Mouse (Mus musculus) G1E (cell line): ENCODE measurements around the gene Tmprss9. TPM values are rescaled to one million over a fixed set of nuclear protein-coding genes. Genes with fewer than 3 reads are reported as not detected.
A peak's percentile ranks its signal among the peaks of the same experiment; 100 is the strongest.

Source experiments
- ATAC-seq: 2 replicates; pipeline ENCODE4 v1.8.0; 2016; ENCODE audit warnings: mild to moderate bottlenecking; ENCODE audit not compliant: insufficient number of reproducible peaks, poor library complexity, low FRiP score, severe bottlenecking; ENCODE audit errors: extremely low read depth
- DNase-seq: peaks from one replicate; pipeline ENCODE4 v3.0.0; 2012; ENCODE audit warnings: low spot score
- H3K27me3 ChIP-seq: 2 replicates; pipeline ENCODE4 v1.6.1; 2012; ENCODE audit warnings: mild to moderate bottlenecking, low read length, inconsistent platforms; ENCODE audit not compliant: insufficient read depth
- H3K36me3 ChIP-seq: replicated peaks from 2 replicates; pipeline ENCODE3; 2012; ENCODE audit warnings: mild to moderate bottlenecking, inconsistent platforms
- H3K4me1 ChIP-seq: 2 replicates; pipeline ENCODE4 v1.6.1; 2012; ENCODE audit warnings: low read depth, low read length, inconsistent platforms, mixed read lengths; ENCODE audit not compliant: insufficient read depth
- H3K4me3 ChIP-seq: 2 replicates; pipeline ENCODE4 v1.5.1; 2012; ENCODE audit warnings: low read depth, mild to moderate bottlenecking, inconsistent platforms, low read length, moderate library complexity, mixed read lengths
- H3K9me3 ChIP-seq: replicated peaks from 2 replicates; pipeline ENCODE4 v1.6.1; 2012; ENCODE audit warnings: inconsistent platforms
- CTCF ChIP-seq: IDR thresholded peaks from 2 replicates; pipeline ENCODE4 v1.5.1; 2012; ENCODE audit warnings: low read depth, low read length, inconsistent platforms, mixed read lengths
- GATA1 ChIP-seq: IDR thresholded peaks from 2 replicates; pipeline ENCODE4 v1.6.1; 2012; ENCODE audit warnings: borderline replicate concordance, low read length, inconsistent platforms, mixed read lengths
- GATA2 ChIP-seq: IDR thresholded peaks from 2 replicates; pipeline ENCODE4 v1.6.1; 2012; ENCODE audit warnings: low read depth, low read length, inconsistent platforms, borderline replicate concordance
- POLR2AphosphoS5 ChIP-seq: IDR thresholded peaks from 2 replicates; pipeline ENCODE4 v1.6.1; 2012; ENCODE audit warnings: low read depth, low read length, inconsistent platforms; ENCODE audit not compliant: insufficient replicate concordance
- TAL1 ChIP-seq: conservative IDR thresholded peaks from 2 replicates; pipeline ENCODE4 v1.6.1; 2012; ENCODE audit warnings: low read depth, low read length, inconsistent platforms, mixed read lengths
- polyA plus RNA-seq: library from polyadenylated mRNA; stranded (reverse); fragments of >175 nt; gene quantifications from 2 replicates; pipeline ENCODE4 v1.2.3, GENCODE M21; 2012
- total RNA-seq, 2 experiments: library from RNA; stranded (forward) in 1 of 2; stranded (reverse) in 1 of 2; fragments of 200-1000 nt in 1 of 2; fragments of >200 nt in 1 of 2; fragmentation: Nextera tagmentation in 1 of 2; gene quantifications; 2 replicates each; pipeline ENCODE4 v1.2.3; 2014 to 2017

Tmprss9 gene
- total and polyA plus RNA-seq, 3 experiments = 0.02 to 0.05 TPM; not detected in 1

DNA sequence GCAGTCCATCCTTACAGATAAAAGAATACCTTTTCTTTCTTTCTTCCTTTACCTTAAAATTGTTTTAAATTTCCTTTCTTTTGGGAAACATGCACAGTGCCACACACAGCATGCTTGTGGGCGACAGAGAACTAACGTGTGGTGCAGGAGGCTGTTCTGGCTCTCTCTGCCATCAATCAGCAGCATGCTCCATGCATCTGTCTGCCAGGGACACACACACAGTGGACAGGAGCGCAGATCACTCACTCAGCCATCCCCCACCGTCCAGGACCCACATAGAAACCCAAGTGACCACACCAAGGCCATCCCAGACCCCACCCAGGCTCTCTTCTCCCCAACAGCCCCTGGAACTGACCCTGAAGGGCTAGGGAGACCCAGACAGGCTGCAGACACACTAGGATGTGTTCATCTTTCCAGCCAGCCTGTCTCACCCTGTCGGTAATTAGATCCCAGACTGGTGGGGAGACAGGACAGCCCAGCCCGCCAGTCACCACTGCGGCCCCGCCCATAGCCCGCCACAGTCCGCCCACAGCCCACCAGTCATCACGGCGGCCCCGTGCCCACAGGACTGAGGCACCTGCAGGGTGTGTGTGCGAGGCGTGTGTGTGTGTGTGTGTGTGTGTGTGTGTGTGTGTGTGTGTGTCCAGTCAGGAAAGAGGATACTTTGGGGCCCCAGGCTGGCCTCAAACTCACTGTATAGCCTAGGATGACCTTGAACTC is 67.3 kb downstream of the Tmprss9 start:
- no peak for TF ChIP-seq GATA2
- no peak for TF ChIP-seq CTCF
- no peak for TF ChIP-seq GATA1
- TF ChIP-seq POLR2AphosphoS5 = no peak
- no peak for TF ChIP-seq TAL1
- ATAC-seq (no peak), DNase-seq (peak; percentile 52)
- H3K9me3 ChIP-seq = no peaks in the 10 kb centered on the region
- no peaks in the 10 kb centered on the region for H3K36me3 ChIP-seq
- peak overlapping the region; percentile 70; the same call in 1 of the 2 replicates for H3K4me3 ChIP-seq
- peaks cover 87% of the 10 kb centered on the region for H3K27me3 ChIP-seq
- H3K4me1 ChIP-seq = peaks cover 53% of the 10 kb centered on the region

DNA sequence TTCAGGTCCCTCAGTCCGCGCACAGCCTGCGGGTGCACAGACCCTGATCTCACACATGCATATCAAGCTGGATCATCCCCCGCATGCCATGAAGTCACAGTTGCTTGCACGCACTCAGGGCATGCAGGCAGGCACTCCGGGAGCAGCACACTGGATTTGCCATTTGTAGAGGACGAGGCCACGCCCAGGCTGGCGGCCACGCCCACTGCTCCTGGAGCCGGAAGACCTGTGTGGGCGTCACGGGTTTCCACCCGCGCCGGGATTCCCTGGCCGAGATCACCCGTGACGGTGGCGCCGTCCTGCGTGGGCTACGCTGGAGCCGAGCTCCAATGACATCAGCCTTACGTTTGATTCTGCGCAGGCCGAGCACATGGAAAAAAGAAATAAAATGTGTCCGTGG is 68.0 kb downstream of the Tmprss9 start:
- Histone ChIP-seq H3K36me3 (no peaks in the 10 kb centered on the region), H3K4me1 (peaks cover 47% of the 10 kb centered on the region), H3K4me3 (peak overlapping the region; percentile 70), H3K9me3 (no peaks in the 10 kb centered on the region), H3K27me3 (peaks cover 80% of the 10 kb centered on the region)
- DNase-seq = peak; percentile 72
- ATAC-seq = peak; percentile 40; the same call in 1 of the 2 replicates
- TF ChIP-seq CTCF (no peak), GATA2 (no peak), TAL1 (no peak), GATA1 (no peak), POLR2AphosphoS5 (no peak)

DNA sequence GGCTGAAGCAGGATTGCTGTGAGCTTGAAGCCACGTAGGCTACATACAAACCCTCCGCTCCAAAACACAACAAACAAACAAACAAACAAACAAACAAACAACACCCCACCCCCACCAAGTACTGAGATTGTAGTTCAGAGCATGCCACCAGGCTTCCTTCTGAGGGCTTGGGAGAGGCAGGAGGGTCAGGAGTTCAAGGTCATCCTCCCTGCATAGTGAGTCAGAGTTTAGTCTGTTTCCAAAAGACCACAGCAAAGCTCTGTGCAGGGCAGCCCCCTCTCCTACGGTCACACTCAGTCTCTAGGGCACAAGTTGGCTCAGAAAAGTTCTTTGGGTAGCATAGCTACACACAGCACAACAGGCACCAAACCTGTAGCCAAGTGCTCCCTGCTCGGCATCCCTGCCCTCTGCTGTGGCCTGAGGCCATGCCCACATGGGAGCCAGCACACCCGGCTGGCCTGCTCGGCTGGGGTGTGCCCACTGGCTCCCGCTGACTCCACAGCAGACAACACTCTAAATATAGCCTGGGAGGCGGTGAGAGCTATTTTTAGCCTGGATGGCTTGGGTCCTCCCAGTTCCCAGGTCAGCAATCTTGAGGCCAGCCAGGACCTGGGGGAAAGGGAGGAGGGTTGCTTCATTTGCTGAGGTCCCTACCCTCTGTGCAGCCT is 68.8 kb downstream of the Tmprss9 start:
- Histone ChIP-seq H3K4me3 (no peak overlapping the region), H3K27me3 (peaks cover 80% of the 10 kb centered on the region), H3K9me3 (no peaks in the 10 kb centered on the region), H3K4me1 (peaks cover 45% of the 10 kb centered on the region), H3K36me3 (no peaks in the 10 kb centered on the region)
- no peak for ATAC-seq
- DNase-seq = no peak
- TF ChIP-seq CTCF (no peak), POLR2AphosphoS5 (no peak), GATA1 (no peak), GATA2 (no peak), TAL1 (no peak)

DNA sequence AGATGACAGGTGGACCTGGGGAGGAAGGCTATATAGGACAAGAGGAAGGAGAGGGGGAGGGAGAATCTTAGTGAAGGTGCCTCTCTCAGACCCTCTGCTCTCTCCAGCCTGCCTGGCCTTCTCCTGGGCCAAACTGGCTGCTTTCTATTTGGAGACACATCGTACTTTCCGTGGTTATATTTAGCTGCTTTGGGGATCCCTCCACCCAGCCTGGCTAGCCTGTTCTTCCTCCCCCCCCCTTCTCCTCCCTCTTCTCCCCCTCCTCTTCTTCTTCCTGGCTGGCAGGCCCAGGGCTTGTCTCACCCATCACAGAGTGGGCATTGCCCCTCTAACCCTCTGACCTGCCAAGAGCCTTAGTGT is 69.3 kb downstream of the Tmprss9 start:
- no peak for DNase-seq
- H3K36me3 ChIP-seq = no peaks in the 10 kb centered on the region
- TF ChIP-seq GATA2 (no peak), CTCF (no peak), POLR2AphosphoS5 (no peak), GATA1 (no peak), TAL1 (no peak)
- no peak for ATAC-seq
- peaks cover 43% of the 10 kb centered on the region for H3K4me1 ChIP-seq
- H3K4me3 ChIP-seq = no peak overlapping the region
- peaks cover 77% of the 10 kb centered on the region for H3K27me3 ChIP-seq
- no peaks in the 10 kb centered on the region for H3K9me3 ChIP-seq

DNA sequence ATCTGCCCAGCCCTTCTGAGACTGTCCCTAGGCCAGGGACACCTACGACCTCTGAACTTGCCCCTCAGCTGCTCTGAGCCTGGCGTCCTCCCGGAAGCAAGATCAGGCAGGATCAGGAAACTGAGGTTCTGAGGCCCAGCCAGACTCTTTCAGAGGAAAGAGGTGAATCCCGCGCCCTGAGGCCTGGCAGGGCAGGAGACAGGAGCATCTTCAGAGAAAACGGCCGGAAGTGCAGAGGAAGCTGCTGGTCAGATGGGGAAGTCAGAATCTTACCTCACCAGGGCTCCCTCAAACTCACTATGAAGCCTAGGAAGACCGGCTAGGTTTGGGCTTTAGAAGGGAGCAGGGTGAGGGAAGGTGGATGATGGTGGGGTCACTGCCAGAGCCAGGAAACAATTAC is 71.3 kb downstream of the Tmprss9 start:
- Histone ChIP-seq H3K27me3 (peaks cover 69% of the 10 kb centered on the region), H3K4me1 (peaks cover 32% of the 10 kb centered on the region), H3K9me3 (no peaks in the 10 kb centered on the region), H3K4me3 (no peak overlapping the region), H3K36me3 (no peaks in the 10 kb centered on the region)
- TF ChIP-seq CTCF (no peak), GATA2 (no peak), POLR2AphosphoS5 (no peak), TAL1 (no peak), GATA1 (no peak)
- ATAC-seq (no peak), DNase-seq (no peak)

DNA sequence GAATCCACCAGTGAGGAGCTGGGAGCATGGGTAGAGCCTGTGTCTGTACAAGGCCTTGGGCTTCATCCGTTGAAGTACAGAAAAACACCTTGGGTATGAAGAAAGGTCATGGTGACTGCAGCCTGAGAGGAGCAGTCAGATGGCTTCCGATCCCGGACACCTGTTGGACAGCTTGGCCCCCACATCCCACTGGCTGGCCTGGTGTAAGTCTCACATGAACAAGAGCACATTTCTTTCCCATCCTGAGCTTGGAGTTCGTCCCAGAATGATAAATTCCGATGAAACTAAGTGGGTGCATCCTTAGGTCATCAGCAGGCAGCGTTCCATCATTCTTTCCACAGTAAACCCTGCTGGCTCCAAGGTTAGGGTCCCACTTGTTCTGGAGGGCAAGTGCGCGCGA is 72.1 kb downstream of the Tmprss9 start:
- TF ChIP-seq TAL1 = no peak
- no peak for TF ChIP-seq POLR2AphosphoS5
- TF ChIP-seq GATA1 = no peak
- TF ChIP-seq GATA2 = no peak
- no peak for TF ChIP-seq CTCF
- Histone ChIP-seq H3K4me1 (peaks cover 36% of the 10 kb centered on the region), H3K27me3 (peaks cover 62% of the 10 kb centered on the region), H3K4me3 (no peak overlapping the region), H3K9me3 (no peaks in the 10 kb centered on the region), H3K36me3 (no peaks in the 10 kb centered on the region)
- no peak for DNase-seq
- no peak for ATAC-seq
